Mouse (Mus musculus) MEL (cell line): Measurements from ENCODE around the gene Rabgap1l. TPM values are rescaled to one million over a fixed set of nuclear protein-coding genes. Genes with fewer than 3 reads are reported as not detected.

Source experiments
- DNase-seq: peaks from one replicate; pipeline ENCODE4 v3.0.0; 2011; ENCODE audit warnings: low read depth, low spot score
- H3K27ac ChIP-seq: 2 replicates; pipeline ENCODE4 v1.5.1; 2012; ENCODE audit warnings: low read depth, mild to moderate bottlenecking, control low read depth, low read length, moderate library complexity; ENCODE audit not compliant: control insufficient read depth
- H3K27me3 ChIP-seq, 2 experiments: fragments of 150-350 bp in 1 of 2; sonication (generic) in 1 of 2; 2 replicates each; pipeline ENCODE4 v1.6.1; 2012; ENCODE audit warnings: low read length in 2 of 2, mild to moderate bottlenecking in 2 of 2, improper control_type of control experiment in 1 of 2, moderate library complexity in 1 of 2; ENCODE audit not compliant: insufficient read depth in 2 of 2, control insufficient read depth in 1 of 2
- H3K36me3 ChIP-seq, 2 experiments: 2 replicates each; pipeline ENCODE4 v1.6.1; 2012 to 2014; ENCODE audit warnings: low read length in 2 of 2, improper control_type of control experiment in 1 of 2, inconsistent platforms in 1 of 2, mild to moderate bottlenecking in 1 of 2; ENCODE audit not compliant: insufficient read depth in 2 of 2, control insufficient read depth in 1 of 2
- H3K4me1 ChIP-seq, 2 experiments: fragments of 150-350 bp in 1 of 2; sonication (generic) in 1 of 2; 2 replicates each; pipeline ENCODE4 v1.6.1; 2012; ENCODE audit warnings: low read length in 2 of 2, improper control_type of control experiment in 1 of 2, mild to moderate bottlenecking in 1 of 2; ENCODE audit not compliant: insufficient read depth in 2 of 2, control insufficient read depth in 1 of 2
- H3K4me3 ChIP-seq, 2 experiments: fragments of 150-350 bp in 1 of 2; sonication (generic) in 1 of 2; 2 replicates each; pipeline ENCODE4 v1.5.1; 2012; ENCODE audit warnings: low read depth in 2 of 2, low read length in 2 of 2, mild to moderate bottlenecking in 2 of 2, moderate library complexity in 2 of 2, control low read depth in 1 of 2, improper control_type of control experiment in 1 of 2; ENCODE audit not compliant: control insufficient read depth in 1 of 2, insufficient read depth in 1 of 2
- H3K79me2 ChIP-seq: 2 replicates; pipeline ENCODE4 v1.6.1; 2012; ENCODE audit warnings: mild to moderate bottlenecking, low read length, moderate library complexity; ENCODE audit not compliant: control insufficient read depth, poor library complexity, insufficient read depth
- H3K9ac ChIP-seq: 2 replicates; pipeline ENCODE4 v1.6.1; 2012; ENCODE audit warnings: low read depth, mild to moderate bottlenecking, control low read depth, low read length, moderate library complexity; ENCODE audit not compliant: control insufficient read depth, poor library complexity, severe bottlenecking
- H3K9me3 ChIP-seq: fragments of 150-350 bp; sonication (generic); replicated peaks from 2 replicates; pipeline ENCODE4 v1.6.1; 2012; ENCODE audit warnings: mild to moderate bottlenecking, low read length, improper control_type of control experiment, moderate library complexity; ENCODE audit not compliant: insufficient read depth
- BHLHE40 ChIP-seq: IDR thresholded peaks from 2 replicates; pipeline ENCODE4 v1.6.1; 2012; ENCODE audit warnings: low read depth, mild to moderate bottlenecking, inconsistent platforms, low read length, improper control_type of control experiment, borderline replicate concordance
- CTCF ChIP-seq, 3 experiments: IDR thresholded peaks in 2 of 3; conservative IDR thresholded peaks in 1 of 3; 2 replicates each; pipeline ENCODE4 v1.5.1; 2011 to 2012; ENCODE audit warnings: low read length in 3 of 3, low read depth in 2 of 3, mild to moderate bottlenecking in 2 of 3, improper control_type of control experiment in 1 of 3, inconsistent platforms in 1 of 3, mixed read lengths in 1 of 3, moderate library complexity in 1 of 3; ENCODE audit not compliant: control insufficient read depth in 1 of 3, insufficient read depth in 1 of 3, poor library complexity in 1 of 3, severe bottlenecking in 1 of 3
- ELF1 ChIP-seq: IDR thresholded peaks from 2 replicates; pipeline ENCODE4 v1.6.1; 2014; ENCODE audit warnings: low read depth, mild to moderate bottlenecking, inconsistent platforms, low read length, improper control_type of control experiment, moderate library complexity
- EP300 ChIP-seq, 2 experiments: IDR thresholded peaks; 2 replicates each; pipeline ENCODE4 v1.6.1; 2011; ENCODE audit warnings: improper control_type of control experiment in 2 of 2, low read length in 2 of 2, low read depth in 1 of 2, mild to moderate bottlenecking in 1 of 2
- ETS1 ChIP-seq: IDR thresholded peaks from 2 replicates; pipeline ENCODE4 v1.6.1; 2012; ENCODE audit warnings: low read depth, mild to moderate bottlenecking, inconsistent platforms, low read length, improper control_type of control experiment, moderate library complexity
- GATA1 ChIP-seq: IDR thresholded peaks from 2 replicates; pipeline ENCODE4 v1.6.1; 2011; ENCODE audit warnings: low read depth, low read length, improper control_type of control experiment
- KAT2A ChIP-seq: conservative IDR thresholded peaks from 2 replicates; pipeline ENCODE4 v1.6.1; 2012; ENCODE audit warnings: low read depth, low read length, improper control_type of control experiment, inconsistent platforms
- MAZ ChIP-seq: IDR thresholded peaks from 2 replicates; pipeline ENCODE4 v1.6.1; 2012; ENCODE audit warnings: low read depth, mild to moderate bottlenecking, inconsistent platforms, low read length, improper control_type of control experiment
- MEF2A ChIP-seq: IDR thresholded peaks from 2 replicates; pipeline ENCODE4 v1.6.1; 2014; ENCODE audit warnings: low read depth, mild to moderate bottlenecking, inconsistent platforms, low read length, improper control_type of control experiment; ENCODE audit not compliant: poor library complexity, insufficient replicate concordance, severe bottlenecking; ENCODE audit errors: extremely low read depth
- MXI1 ChIP-seq: IDR thresholded peaks from 2 replicates; pipeline ENCODE4 v1.6.1; 2011; ENCODE audit warnings: mild to moderate bottlenecking, low read depth, low read length, improper control_type of control experiment
- MYB ChIP-seq: IDR thresholded peaks from 2 replicates; pipeline ENCODE4 v1.6.1; 2011; ENCODE audit warnings: mild to moderate bottlenecking, low read depth, low read length, improper control_type of control experiment
- MYC ChIP-seq: IDR thresholded peaks from 2 replicates; pipeline ENCODE4 v1.6.1; 2011; ENCODE audit warnings: low read depth, mild to moderate bottlenecking, low read length, improper control_type of control experiment, moderate library complexity
- NELFE ChIP-seq: IDR thresholded peaks from 2 replicates; pipeline ENCODE4 v1.6.1; 2011; ENCODE audit warnings: low read depth, low read length, improper control_type of control experiment
- NRF1 ChIP-seq: IDR thresholded peaks from 2 replicates; pipeline ENCODE4 v1.6.1; 2014; ENCODE audit warnings: low read depth, mild to moderate bottlenecking, inconsistent platforms, low read length, improper control_type of control experiment, moderate library complexity; ENCODE audit not compliant: poor library complexity, insufficient read depth, severe bottlenecking
- POLR2AphosphoS2 ChIP-seq: IDR thresholded peaks from 2 replicates; pipeline ENCODE4 v1.6.1; 2011; ENCODE audit warnings: low read length, improper control_type of control experiment
- RCOR1 ChIP-seq: IDR thresholded peaks from 2 replicates; pipeline ENCODE4 v1.6.1; 2012; ENCODE audit warnings: low read depth, mild to moderate bottlenecking, inconsistent platforms, low read length, improper control_type of control experiment
- SIN3A ChIP-seq: IDR thresholded peaks from 2 replicates; pipeline ENCODE4 v1.6.1; 2012; ENCODE audit warnings: low read length, improper control_type of control experiment, inconsistent platforms
- SMC3 ChIP-seq: IDR thresholded peaks from 2 replicates; pipeline ENCODE4 v1.6.1; 2011; ENCODE audit warnings: low read depth, low read length, improper control_type of control experiment
- TCF12 ChIP-seq: IDR thresholded peaks from 2 replicates; pipeline ENCODE4 v1.6.1; 2014; ENCODE audit warnings: low read depth, mild to moderate bottlenecking, inconsistent platforms, low read length, improper control_type of control experiment, moderate library complexity
- USF1 ChIP-seq: IDR thresholded peaks from 2 replicates; pipeline ENCODE4 v1.6.1; 2014; ENCODE audit warnings: low read depth, mild to moderate bottlenecking, inconsistent platforms, low read length, improper control_type of control experiment, moderate library complexity
- USF2 ChIP-seq, 2 experiments: IDR thresholded peaks; 2 replicates each; pipeline ENCODE4 v1.6.1; 2011 to 2012; ENCODE audit warnings: improper control_type of control experiment in 2 of 2, low read length in 2 of 2, borderline replicate concordance in 1 of 2, inconsistent platforms in 1 of 2, low read depth in 1 of 2, mild to moderate bottlenecking in 1 of 2; ENCODE audit not compliant: insufficient read depth in 1 of 2
- ZC3H11A ChIP-seq: IDR thresholded peaks from 2 replicates; pipeline ENCODE4 v1.6.1; 2012; ENCODE audit warnings: low read depth, mild to moderate bottlenecking, inconsistent platforms, low read length, improper control_type of control experiment
- ZMIZ1 ChIP-seq: IDR thresholded peaks from 2 replicates; pipeline ENCODE4 v1.6.1; 2012; ENCODE audit warnings: low read depth, mild to moderate bottlenecking, inconsistent platforms, low read length, improper control_type of control experiment, moderate library complexity
- ZNF384 ChIP-seq: IDR thresholded peaks from 2 replicates; pipeline ENCODE4 v1.6.1; 2012; ENCODE audit warnings: low read depth, mild to moderate bottlenecking, inconsistent platforms, low read length, improper control_type of control experiment
- polyA plus RNA-seq, 2 experiments: library from polyadenylated mRNA; stranded (reverse) in 1 of 2; unstranded in 1 of 2; fragments of >175 nt in 1 of 2; fragments of >200 nt in 1 of 2; gene quantifications; 2 replicates each; pipeline versions ENCODE4 v1.2.1 to v1.2.4; 2012; ENCODE audit warnings: low replicate concordance in 2 of 2, low read depth in 1 of 2; ENCODE audit not compliant: insufficient read length in 2 of 2, insufficient read depth in 1 of 2, missing spikeins in 1 of 2
- total RNA-seq: library from RNA; depleted of rRNA; stranded (reverse); fragments of 300-350 nt; gene quantifications from 2 replicates; pipeline ENCODE4 v1.2.3, GENCODE M21; 2012

The Rabgap1l gene
- total and polyA plus RNA-seq, 3 experiments, result 24.1 to 26.2 TPM; not detected in 1

DNA sequence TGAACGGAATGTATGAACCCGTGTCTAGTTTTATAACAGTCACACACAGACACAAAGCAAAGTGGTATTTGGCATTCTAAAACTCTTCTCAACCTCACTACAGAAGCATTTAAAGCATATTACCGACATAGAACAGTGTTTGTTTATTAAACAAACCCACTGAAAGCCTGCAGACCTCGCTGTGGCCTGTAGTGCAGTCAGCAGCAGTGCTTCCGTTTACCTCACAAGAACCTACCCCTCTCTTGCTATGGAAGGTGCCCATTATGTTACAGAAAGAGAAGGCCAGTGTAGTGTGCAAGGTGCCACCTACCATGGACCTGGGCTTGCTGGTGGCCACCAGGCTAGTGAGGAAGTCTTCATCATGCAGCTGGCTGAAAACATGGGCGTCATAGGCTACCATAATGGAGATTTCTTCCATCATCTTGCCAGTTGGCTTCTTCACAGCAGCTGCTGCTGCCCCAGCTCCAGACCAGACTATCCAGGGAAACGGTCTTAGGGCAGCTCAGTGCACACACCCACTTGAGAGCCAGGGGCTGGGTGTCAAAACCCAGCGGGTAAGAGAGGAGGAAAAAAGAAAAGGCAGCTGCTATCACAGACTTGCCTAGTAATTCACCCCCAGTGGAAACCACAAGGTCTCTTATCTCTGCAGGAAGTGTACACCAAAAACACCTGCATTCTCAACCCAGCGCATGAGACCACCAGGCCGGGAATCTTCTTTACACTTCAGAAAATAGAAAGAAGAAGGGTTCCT is 486.0 kb downstream of the Rabgap1l start (continued):
- TF ChIP-seq SMC3 (0 out of 2 replicates have a peak, but pooled peaks have one; percentile 2), NRF1 (no peak), ELF1 (peak; percentile 52; the same call in 1 of the 2 replicates)

DNA sequence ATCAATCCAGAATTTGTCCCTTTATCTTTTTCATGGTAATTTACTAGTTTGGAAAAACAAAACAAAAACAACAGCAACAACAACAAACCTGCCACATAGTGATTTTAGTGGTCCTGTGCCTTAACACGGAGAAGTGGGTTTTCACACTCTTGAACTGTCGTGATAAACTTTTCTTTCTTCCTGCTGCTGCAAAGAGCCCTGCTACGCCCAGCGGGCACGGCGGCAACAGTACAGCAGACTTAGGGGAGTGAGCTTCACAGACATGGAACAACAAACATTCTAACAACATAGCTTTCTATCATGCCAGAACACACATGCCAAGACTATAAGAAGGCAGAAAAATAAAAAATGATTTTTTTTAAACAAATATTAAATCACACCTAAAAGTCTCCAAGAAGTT is 486.7 kb downstream of the Rabgap1l start:
- peak overlapping the region; percentile 24 to 28; a peak in 3 of 4 replicates for H3K4me3 ChIP-seq
- no peak for TF ChIP-seq NELFE
- TF ChIP-seq SIN3A, result 0 out of 2 replicates have a peak, but pooled peaks have one; percentile 21
- H3K27me3 ChIP-seq, result no peaks in the 10 kb centered on the region
- peak overlapping the region; percentile 33 for H3K27ac ChIP-seq
- H3K9me3 ChIP-seq, result no peaks in the 10 kb centered on the region
- peaks cover 34 to 46% of the 10 kb centered on the region in 2 experiments for H3K4me1 ChIP-seq
- peaks cover 0 to 57% of the 10 kb centered on the region in 2 experiments; a peak in 2 of 4 replicates for H3K36me3 ChIP-seq
- peak; percentile 44 for DNase-seq
- H3K79me2 ChIP-seq, result peaks cover 3% of the 10 kb centered on the region; the same call in 1 of the 2 replicates
- peak overlapping the region; percentile 52 for H3K9ac ChIP-seq

DNA sequence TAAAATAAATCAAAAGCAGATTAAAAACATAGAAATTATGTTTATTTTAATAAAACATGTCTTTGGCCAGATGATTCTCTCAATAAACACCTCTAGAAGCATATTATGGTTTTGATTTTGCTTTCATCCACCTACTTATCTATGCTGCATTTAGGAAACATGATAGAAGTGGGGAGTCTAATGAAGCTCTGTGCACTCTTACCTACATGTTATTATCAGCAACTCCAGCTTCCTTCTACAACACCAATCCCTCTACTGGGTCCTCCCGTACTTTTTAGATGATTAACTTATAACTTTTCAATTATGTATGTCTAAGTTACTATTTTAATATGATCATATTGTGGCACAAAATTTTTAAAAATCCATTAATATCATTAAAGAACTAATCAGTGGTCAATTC is 487.2 kb downstream of the Rabgap1l start:
- peak overlapping the region in 1 of 2 experiments; percentile 24; a peak in 1 of 4 replicates for H3K4me3 ChIP-seq
- H3K9me3 ChIP-seq, result no peaks in the 10 kb centered on the region
- peaks cover 3% of the 10 kb centered on the region; the same call in 1 of the 2 replicates for H3K79me2 ChIP-seq
- TF ChIP-seq GATA1 (peak; percentile 61), ZC3H11A (no peak), MXI1 (no peak), SMC3 (no peak), RCOR1 (peak; percentile 60; the same call in 1 of the 2 replicates), POLR2AphosphoS2 (no peak), USF2 (IDR thresholded peaks at IDR 0.05; ENCODE audit: borderline replicate concordance in 1 of 2, insufficient read depth in 1 of 2, low read depth in 1 of 2, low read length in 2 of 2) (no peak), EP300 (IDR thresholded peaks at IDR 0.05; ENCODE audit: low read depth in 1 of 2, low read length in 2 of 2) (peak; percentile 48 to 54), MEF2A (no peak), TCF12 (peak; percentile 50; the same call in 1 of the 2 replicates), CTCF (IDR thresholded peaks at IDR 0.05 in 2 of 3, conservative IDR thresholded peaks at IDR 0.05 in 1 of 3; ENCODE audit: control insufficient read depth in 1 of 3, insufficient read depth in 1 of 3, low read depth in 2 of 3, low read length in 3 of 3, poor library complexity in 1 of 3, severe bottlenecking in 1 of 3) (no peak), KAT2A (no peak), USF1 (no peak), ZNF384 (no peak), ZMIZ1 (no peak), BHLHE40 (no peak; the same call in 1 of the 2 replicates), NELFE (no peak), MYB (no peak), MAZ (no peak), ETS1 (peak; percentile 22; the same call in 1 of the 2 replicates), MYC (0 out of 2 replicates have a peak, but pooled peaks have one; percentile 21)
- peaks cover 32 to 44% of the 10 kb centered on the region in 2 experiments for H3K4me1 ChIP-seq
- H3K9ac ChIP-seq, result no peak overlapping the region; the same call in 1 of the 2 replicates
- H3K27me3 ChIP-seq, result no peaks in the 10 kb centered on the region
- H3K36me3 ChIP-seq, result peaks cover 0 to 52% of the 10 kb centered on the region in 2 experiments; a peak in 2 of 4 replicates
- no peak overlapping the region for H3K27ac ChIP-seq
- DNase-seq, result no peak
